Mouse (Mus musculus): ENCODE data around the gene Gpc3. TPM values are rescaled to one million over a fixed set of nuclear protein-coding genes. Genes with fewer than 3 reads are reported as not detected.

The Gpc3 gene
- 10 to 100 TPM; 10.9 to 13.9 TPM for total RNA-seq (2021)
- long read RNA-seq, experiment 1, transcript Gpc3-201 (8 exons, 2,216 nt): major isoform, 7 of 8 reads
- long read RNA-seq, experiment 1, partial matches to known transcripts: 1 of 8 reads
- long read RNA-seq, experiment 1, other reads (novel, unspliced or antisense): 0 of 8 reads
- long read RNA-seq, experiment 2, transcript Gpc3-201 (8 exons, 2,216 nt): major isoform, 9 of 10 reads
- long read RNA-seq, experiment 2, partial matches to known transcripts: 1 of 10 reads
- long read RNA-seq, experiment 2, other reads (novel, unspliced or antisense): 0 of 10 reads

GRCm38 (mm10) chrX:52613328-52614030, at the start of gene Gpc3:
TSS of gene Gpc3 (minus strand) at chrX:52613950.
- peak; percentile 40 for DNase-seq

GRCm38 (mm10) chrX:52651975-52652374, 38.2 kb upstream of the Gpc3 start:
- peak; percentile 18 for DNase-seq

GRCm38 (mm10) chrX:52651472-52651948, 37.8 kb upstream of the Gpc3 start:
- DNase-seq: no peak

GRCm38 (mm10) chrX:52648910-52649785, 35.4 kb upstream of the Gpc3 start:
- DNase-seq: no peak

- DNase-seq: no peak
These were observed 30.6 kb upstream of the Gpc3 start for GRCm38 (mm10) chrX:52644393-52644792.

- DNase-seq: no peak
These were observed 29.6 kb upstream of the Gpc3 start for GRCm38 (mm10) chrX:52643350-52643749.

GRCm38 (mm10) chrX:52642126-52642525, 28.4 kb upstream of the Gpc3 start:
- DNase-seq: no peak

- no peak for DNase-seq
These were observed 23.7 kb upstream of the Gpc3 start for GRCm38 (mm10) chrX:52637419-52637818.

GRCm38 (mm10) chrX:52633976-52634375, 20.2 kb upstream of the Gpc3 start:
- no peak for DNase-seq

GRCm38 (mm10) chrX:52632688-52633324, 19.1 kb upstream of the Gpc3 start:
- no peak for DNase-seq

GRCm38 (mm10) chrX:52626963-52627716, 13.4 kb upstream of the Gpc3 start:
- no peak for DNase-seq

- no peak for DNase-seq
These were observed 4.1 kb upstream of the Gpc3 start for GRCm38 (mm10) chrX:52617813-52618212.

- no peak for DNase-seq
These were observed 2.4 kb upstream of the Gpc3 start for GRCm38 (mm10) chrX:52616152-52616551.

GRCm38 (mm10) chrX:52614031-52614381, 256 bp upstream of the Gpc3 start:
- DNase-seq: no peak

- no peak for DNase-seq
These were observed 944 bp downstream of the Gpc3 start for GRCm38 (mm10) chrX:52612806-52613205.

- DNase-seq: no peak
These were observed 1.6 kb downstream of the Gpc3 start for GRCm38 (mm10) chrX:52611987-52612670.

- no peak for DNase-seq
These were observed 2.2 kb downstream of the Gpc3 start for GRCm38 (mm10) chrX:52611541-52611940.

- DNase-seq: no peak
These were observed 10.6 kb downstream of the Gpc3 start for GRCm38 (mm10) chrX:52603143-52603542.

GRCm38 (mm10) chrX:52599246-52599645, 14.5 kb downstream of the Gpc3 start:
- DNase-seq: no peak

GRCm38 (mm10) chrX:52587671-52588070, 26.1 kb downstream of the Gpc3 start:
- no peak for DNase-seq

GRCm38 (mm10) chrX:52559995-52560394, 53.8 kb downstream of the Gpc3 start:
- no peak for DNase-seq
